Mouse (Mus musculus): ENCODE measurements around the gene Nat10. TPM values are rescaled to one million over a fixed set of nuclear protein-coding genes. Genes with fewer than 3 reads are reported as not detected.
A peak's percentile ranks its signal among the peaks of the same experiment; 100 is the strongest.

The Nat10 gene
- polyA plus RNA-seq, 1 experiment from 2014 or later = 13.2 TPM

DNA sequence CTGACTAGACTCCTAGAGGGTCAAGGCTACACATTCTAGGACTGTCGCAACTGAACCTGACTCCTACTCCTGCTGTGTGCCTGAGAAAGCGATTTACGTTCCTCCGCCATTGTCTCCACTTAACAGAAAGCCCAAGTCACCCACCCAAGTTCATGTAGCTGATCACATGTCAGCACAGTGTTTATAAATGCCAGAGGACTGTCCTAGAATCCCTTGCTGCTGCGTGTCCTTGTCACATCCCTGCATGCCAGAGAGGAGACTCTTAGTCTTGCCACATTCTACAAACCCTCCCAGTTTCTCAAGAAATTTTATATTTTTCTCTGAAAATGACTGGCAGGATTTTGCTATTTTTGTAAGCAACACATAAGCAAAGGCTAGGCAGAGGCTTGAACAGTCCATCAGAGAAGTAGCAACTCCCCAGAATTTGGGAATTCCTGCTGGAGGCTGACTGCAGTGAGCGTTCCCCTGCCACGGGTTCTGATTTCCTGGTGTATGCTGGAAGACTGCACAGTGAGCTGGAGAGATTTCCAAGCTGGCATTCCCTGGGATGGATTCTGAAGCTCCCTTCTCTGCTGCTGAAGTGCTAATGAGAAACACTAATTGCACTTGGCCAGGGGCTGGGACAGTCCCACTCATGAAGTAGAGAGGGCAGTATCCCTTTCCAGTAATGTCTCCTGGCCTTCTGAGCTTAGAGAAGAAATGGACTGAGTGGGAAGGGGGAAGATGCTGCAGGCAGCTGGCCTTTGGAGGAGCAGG, 83.3 kb downstream of the Nat10 start:
- ATAC-seq (replicated peaks; ENCODE audit: low FRiP score, low read depth) (no peak), DNase-seq (ENCODE audit: low spot score) (no peak)
- Histone ChIP-seq H3K4me3 (replicated peaks; ENCODE audit: low read depth, low read length) (no peak overlapping the region), H3K4me1 (replicated peaks; ENCODE audit: insufficient read depth, low read length) (peaks cover 5% of the 10 kb centered on the region; the same call in 1 of the 2 replicates), H3K4me2 (ENCODE audit: low read length) (no peak overlapping the region), H3K9me3 (replicated peaks; ENCODE audit: low read length) (no peaks in the 10 kb centered on the region), H3K9ac (ENCODE audit: low read depth, low read length) (no peak overlapping the region), H3K36me3 (ENCODE audit: insufficient read depth, low read length) (no peaks in the 10 kb centered on the region), H3K27me3 (ENCODE audit: insufficient read depth, low read length) (no peaks in the 10 kb centered on the region), H3K27ac (peak overlapping the region; percentile 31; the same call in 1 of the 2 replicates)
- TF ChIP-seq CTCF (IDR thresholded peaks at IDR 0.05; ENCODE audit: low read depth) = no peak
- WGBS = 56% methylated on average over 7 of the region's 7 CpGs

DNA sequence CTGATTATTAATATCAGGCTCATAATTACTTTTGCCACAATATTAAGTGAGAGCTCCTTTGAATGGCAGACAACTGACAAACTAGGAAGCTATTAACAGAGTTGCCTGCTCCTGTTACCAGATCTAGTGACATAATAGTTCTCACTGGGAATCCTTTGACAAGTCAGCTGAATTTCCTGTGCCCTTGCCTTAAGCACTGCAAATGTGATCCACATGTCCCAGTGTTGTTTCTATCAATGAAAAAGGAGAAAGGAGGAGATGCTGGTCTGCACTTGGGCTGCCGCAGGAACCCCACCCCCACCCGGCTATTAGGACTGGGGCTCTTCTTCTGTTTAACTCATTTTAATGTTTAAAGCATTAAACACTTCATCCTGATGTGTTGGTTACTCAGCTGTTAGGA, 84.3 kb downstream of the Nat10 start:
- no peak for TF ChIP-seq CTCF (IDR thresholded peaks at IDR 0.05; ENCODE audit: low read depth)
- Histone ChIP-seq H3K9ac (ENCODE audit: low read depth, low read length) (no peak overlapping the region), H3K9me3 (replicated peaks; ENCODE audit: low read length) (no peaks in the 10 kb centered on the region), H3K4me1 (replicated peaks; ENCODE audit: insufficient read depth, low read length) (0 out of 2 replicates have a peak, but pooled peaks cover 5% of the 10 kb centered on the region), H3K36me3 (ENCODE audit: insufficient read depth, low read length) (no peaks in the 10 kb centered on the region), H3K27me3 (ENCODE audit: insufficient read depth, low read length) (no peaks in the 10 kb centered on the region), H3K27ac (no peak overlapping the region), H3K4me2 (ENCODE audit: low read length) (no peak overlapping the region), H3K4me3 (replicated peaks; ENCODE audit: low read depth, low read length) (no peak overlapping the region)
- no peak for DNase-seq (ENCODE audit: low spot score)
- no peak for ATAC-seq (replicated peaks; ENCODE audit: low FRiP score, low read depth)
- 23% methylated on average over 2 of the region's 2 CpGs for WGBS

DNA sequence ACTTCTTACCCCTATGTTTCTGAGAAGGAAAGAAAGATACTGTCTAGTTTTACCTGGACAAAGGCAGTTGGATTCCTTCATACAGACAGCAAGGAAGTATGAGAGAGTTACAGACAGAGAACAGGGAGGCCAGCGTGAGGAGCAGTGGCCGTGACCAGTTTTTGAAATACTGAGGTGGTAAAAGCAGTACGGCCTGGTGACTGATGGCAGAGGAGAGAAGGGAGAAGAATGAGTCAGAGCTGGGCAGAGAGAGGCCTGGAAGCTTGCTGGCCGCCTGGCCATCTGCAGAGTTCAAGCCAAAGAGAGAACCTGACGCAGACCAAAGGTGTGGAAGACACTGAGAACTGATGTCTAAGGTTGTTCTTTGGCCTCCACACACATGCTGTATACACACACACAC, 85.7 kb downstream of the Nat10 start:
- no peak for ATAC-seq (replicated peaks; ENCODE audit: low FRiP score, low read depth)
- TF ChIP-seq CTCF (IDR thresholded peaks at IDR 0.05; ENCODE audit: low read depth) = no peak
- 0 out of 2 replicates have a peak, but pooled peaks cover 5% of the 10 kb centered on the region for H3K4me1 ChIP-seq (replicated peaks; ENCODE audit: insufficient read depth, low read length)
- no peak overlapping the region for H3K4me2 ChIP-seq (ENCODE audit: low read length)
- no peaks in the 10 kb centered on the region for H3K36me3 ChIP-seq (ENCODE audit: insufficient read depth, low read length)
- no peaks in the 10 kb centered on the region for H3K9me3 ChIP-seq (replicated peaks; ENCODE audit: low read length)
- no peak overlapping the region for H3K9ac ChIP-seq (ENCODE audit: low read depth, low read length)
- DNase-seq (ENCODE audit: low spot score) = no peak
- no peak overlapping the region for H3K27ac ChIP-seq
- no peaks in the 10 kb centered on the region for H3K27me3 ChIP-seq (ENCODE audit: insufficient read depth, low read length)
- 72% methylated on average over 5 of the region's 5 CpGs for WGBS
- H3K4me3 ChIP-seq (replicated peaks; ENCODE audit: low read depth, low read length) = no peak overlapping the region

DNA sequence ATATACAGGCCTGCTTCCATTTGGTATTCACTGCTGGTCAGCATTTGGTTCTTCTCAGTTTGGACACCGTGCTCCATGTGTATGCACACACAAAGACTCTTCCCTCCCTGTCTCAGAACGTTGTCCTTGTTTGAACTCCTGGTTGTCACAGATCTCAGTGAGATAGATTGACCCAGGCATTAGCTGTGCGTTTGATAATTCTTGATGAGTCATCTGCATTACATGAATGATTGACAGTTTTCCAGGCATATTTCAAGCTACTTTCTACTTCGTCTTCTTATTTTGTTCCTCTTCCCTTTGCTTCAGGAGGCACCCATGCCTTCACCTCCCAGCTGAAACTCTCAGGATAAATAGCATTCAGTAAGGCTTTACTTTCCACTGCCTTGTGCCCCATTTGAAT, 87.5 kb downstream of the Nat10 start:
- WGBS = 69% methylated on average over 4 of the region's 4 CpGs
- no peak for TF ChIP-seq CTCF (IDR thresholded peaks at IDR 0.05; ENCODE audit: low read depth)
- no peak overlapping the region for H3K4me3 ChIP-seq (replicated peaks; ENCODE audit: low read depth, low read length)
- ATAC-seq (replicated peaks; ENCODE audit: low FRiP score, low read depth) = no peak
- no peaks in the 10 kb centered on the region for H3K36me3 ChIP-seq (ENCODE audit: insufficient read depth, low read length)
- no peak overlapping the region for H3K27ac ChIP-seq
- DNase-seq (ENCODE audit: low spot score) = no peak
- H3K9ac ChIP-seq (ENCODE audit: low read depth, low read length) = no peak overlapping the region
- H3K9me3 ChIP-seq (replicated peaks; ENCODE audit: low read length) = no peaks in the 10 kb centered on the region
- peaks cover 5% of the 10 kb centered on the region for H3K4me1 ChIP-seq (replicated peaks; ENCODE audit: insufficient read depth, low read length)
- H3K4me2 ChIP-seq (ENCODE audit: low read length) = no peak overlapping the region
- no peaks in the 10 kb centered on the region for H3K27me3 ChIP-seq (ENCODE audit: insufficient read depth, low read length)

DNA sequence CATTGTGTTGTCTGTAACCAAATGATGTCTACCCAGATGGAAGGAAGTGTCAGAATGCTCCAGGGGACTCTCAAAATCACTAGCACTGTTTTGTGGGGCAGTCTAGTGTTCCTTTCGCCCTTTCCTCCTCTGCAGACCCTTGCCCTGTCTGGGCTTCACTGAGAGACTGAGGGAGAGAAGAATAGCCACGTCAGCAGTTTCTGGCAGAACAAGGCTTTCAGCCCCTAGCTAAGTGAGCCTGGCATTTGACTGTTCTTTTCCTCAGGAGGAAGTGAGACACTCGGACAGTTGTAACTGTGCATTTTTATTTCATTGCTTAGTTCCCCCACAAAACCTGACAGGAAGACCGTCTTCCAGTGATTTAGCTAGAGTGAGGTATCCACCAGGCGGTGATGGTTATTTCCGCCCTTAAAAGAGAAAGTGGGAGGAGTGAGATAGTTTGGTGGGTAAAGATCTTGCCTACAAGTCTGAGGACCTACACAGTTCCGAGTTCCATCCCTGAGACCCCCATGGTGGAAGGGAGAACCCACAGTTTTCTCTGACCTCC, 88.4 kb downstream of the Nat10 start:
- no peak overlapping the region for H3K4me3 ChIP-seq (replicated peaks; ENCODE audit: low read depth, low read length)
- no peak overlapping the region for H3K27ac ChIP-seq
- H3K4me2 ChIP-seq (ENCODE audit: low read length) = no peak overlapping the region
- no peaks in the 10 kb centered on the region for H3K27me3 ChIP-seq (ENCODE audit: insufficient read depth, low read length)
- TF ChIP-seq CTCF (IDR thresholded peaks at IDR 0.05; ENCODE audit: low read depth) = no peak
- 57% methylated on average over 7 of the region's 7 CpGs for WGBS
- no peak overlapping the region for H3K9ac ChIP-seq (ENCODE audit: low read depth, low read length)
- H3K4me1 ChIP-seq (replicated peaks; ENCODE audit: insufficient read depth, low read length) = peaks cover 8% of the 10 kb centered on the region
- no peak for DNase-seq (ENCODE audit: low spot score)
- no peaks in the 10 kb centered on the region for H3K9me3 ChIP-seq (replicated peaks; ENCODE audit: low read length)
- H3K36me3 ChIP-seq (ENCODE audit: insufficient read depth, low read length) = no peaks in the 10 kb centered on the region
- ATAC-seq (replicated peaks; ENCODE audit: low FRiP score, low read depth) = no peak

Other genes with a start within 250 kb of the Nat10 start
- gene Abtb2, start 195.0 kb downstream of the Nat10 start, polyA plus RNA-seq (2015; fragmentation: Nextera tagmentation; extraction: Ambion mirVana) = 5.2 and 5.6 TPM in 2 replicates
- gene Caprin1, start 36.4 kb upstream of the Nat10 start, polyA plus RNA-seq (2015; fragmentation: Nextera tagmentation; extraction: Ambion mirVana) = 206 and 215 TPM in 2 replicates
- 34.1 and 43.7 TPM in 2 replicates for gene Lmo2, start 196.7 kb upstream of the Nat10 start, polyA plus RNA-seq (2015; fragmentation: Nextera tagmentation; extraction: Ambion mirVana)